Mouse (Mus musculus): ENCODE measurements around the gene Hnrnph3.

Hnrnph3 gene

GRCm38 (mm10) chr10:63028396-63028795 lies 4.4 kb upstream of the Hnrnph3 start:
- no peak for DNase-seq

- no peak for DNase-seq
Observed at GRCm38 (mm10) chr10:63027376-63028161, 3.6 kb upstream of the Hnrnph3 start.

DNA sequence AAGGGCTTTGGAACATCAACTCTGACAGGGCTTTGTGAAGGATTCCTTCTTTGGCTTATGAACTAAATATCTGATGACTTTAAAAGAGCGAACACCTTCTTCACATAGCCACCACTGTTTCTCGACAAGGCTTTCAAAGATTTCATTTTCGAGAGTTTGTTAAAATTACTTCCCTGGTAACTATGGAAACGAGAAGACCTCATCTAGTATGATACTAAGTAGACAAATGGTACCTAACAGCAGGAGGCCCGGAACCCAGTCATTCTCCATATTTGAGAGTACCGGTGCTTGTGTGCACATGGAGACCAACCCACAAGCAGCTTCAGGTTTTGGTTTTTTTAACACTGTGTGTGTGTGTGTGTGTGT lies 2.8 kb upstream of the Hnrnph3 start:
- no peak for DNase-seq

DNA sequence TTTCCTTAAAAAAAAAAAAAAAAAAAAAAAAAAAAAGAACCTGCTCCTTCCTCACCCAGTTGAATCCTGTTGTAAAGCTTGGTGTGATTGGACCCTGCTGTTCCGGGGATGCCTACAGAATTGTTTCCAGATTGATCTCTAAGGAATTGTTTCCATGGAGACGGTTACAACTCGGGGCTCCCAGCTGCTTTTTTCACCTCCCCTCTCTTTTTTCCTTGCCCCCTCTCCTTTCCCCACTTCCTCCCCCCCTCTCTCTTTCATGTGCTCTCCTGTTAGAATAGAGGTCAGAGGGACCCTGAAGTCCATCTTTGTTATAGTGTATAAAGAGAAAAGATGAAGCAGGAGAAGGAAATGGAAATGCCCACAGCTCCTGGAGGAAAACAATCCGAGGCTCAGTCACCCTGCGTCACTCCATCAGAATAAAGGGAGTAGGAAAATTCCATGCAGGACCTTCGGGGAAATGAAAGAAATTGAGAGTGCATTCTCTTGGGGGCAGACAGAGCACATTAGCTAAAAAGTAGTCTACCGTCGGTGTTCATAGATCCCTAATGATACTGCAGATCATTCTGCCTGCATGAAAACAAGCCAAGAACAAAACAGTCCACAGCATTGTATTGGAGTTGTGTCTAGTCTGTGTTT lies 2.3 kb upstream of the Hnrnph3 start:
- no peak for DNase-seq

DNA sequence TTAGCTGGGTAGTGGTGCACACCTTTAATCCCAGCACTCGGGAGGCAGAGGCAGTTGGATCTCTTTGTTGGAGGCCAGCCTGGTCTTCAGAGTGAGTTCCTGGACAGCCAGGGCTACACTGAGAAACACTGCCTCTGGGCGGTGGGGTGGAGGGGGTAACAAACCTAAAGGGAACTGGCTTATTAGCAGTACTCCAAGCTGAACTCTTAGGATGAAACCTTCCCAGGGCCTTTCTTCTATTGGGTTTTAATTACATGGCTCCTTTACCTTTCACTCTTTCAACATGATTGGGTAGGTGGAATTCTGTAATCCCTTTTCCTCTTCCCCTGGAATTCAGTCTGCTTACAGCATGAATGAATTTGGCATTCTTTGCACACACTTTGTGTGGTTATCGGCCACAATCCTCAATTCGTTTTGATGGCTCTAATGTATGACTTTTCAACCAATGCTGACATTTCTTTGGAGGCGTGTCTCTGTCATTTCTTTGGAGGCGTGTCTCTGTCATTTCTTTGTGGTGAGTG lies 1.5 kb upstream of the Hnrnph3 start:
- no peak for DNase-seq

- DNase-seq, result no peak
Observed at GRCm38 (mm10) chr10:63025016-63025415, 999 bp upstream of the Hnrnph3 start.

DNA sequence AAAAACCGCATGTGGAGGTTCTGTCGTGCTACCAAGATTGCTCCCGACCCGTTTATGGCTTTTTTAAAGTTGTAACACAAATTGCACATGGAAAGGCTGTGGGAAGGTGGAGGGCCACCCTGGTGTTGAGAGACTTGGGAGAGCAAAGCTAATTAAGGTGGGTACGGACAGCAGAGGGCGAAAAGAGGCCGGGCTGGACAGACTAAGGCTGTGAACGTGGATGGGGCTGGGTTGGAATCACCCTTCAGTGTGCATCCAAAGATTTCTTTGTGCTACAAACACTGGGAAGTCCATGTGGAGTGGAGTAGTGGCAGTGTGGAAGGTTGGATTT lies 528 bp upstream of the Hnrnph3 start:
- DNase-seq, result peak; percentile 81 to 83

DNA sequence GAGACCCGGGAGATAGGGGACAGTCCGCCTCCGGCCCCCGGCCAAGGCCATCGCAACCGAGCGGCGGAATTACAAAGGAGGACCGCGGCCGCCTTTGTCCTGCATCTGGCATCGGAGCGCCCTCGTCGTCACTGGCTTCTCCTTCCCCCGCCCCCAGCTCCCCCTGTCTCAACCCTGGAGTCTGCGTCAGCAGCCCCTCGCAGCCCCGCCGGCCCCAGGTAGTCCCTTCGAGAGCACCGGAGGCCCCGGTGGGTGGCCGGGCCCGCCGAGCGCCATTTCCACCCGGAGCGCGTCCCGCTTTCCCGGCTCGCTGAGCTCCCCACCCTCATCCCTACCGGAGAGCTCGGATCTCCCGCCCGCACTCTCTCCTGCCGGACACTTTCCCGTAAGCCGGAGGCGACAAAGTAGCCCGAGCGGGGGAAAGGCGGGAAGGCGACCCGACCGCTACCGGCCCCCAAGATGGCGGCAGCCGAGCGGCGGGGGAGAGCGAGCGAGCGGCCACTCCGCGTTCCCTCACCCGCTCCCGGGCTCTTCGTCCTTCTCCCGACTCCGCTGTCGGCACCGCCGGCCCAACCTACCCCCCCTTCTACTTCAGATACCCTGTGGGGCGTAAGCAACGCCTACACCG lies 782 bp downstream of the Hnrnph3 start:
- DNase-seq, result peak; percentile 57 to 78

- peak in 1 of 2 experiments; percentile 36 for DNase-seq
Observed at GRCm38 (mm10) chr10:63022541-63023120, 1.4 kb downstream of the Hnrnph3 start.

GRCm38 (mm10) chr10:63021702-63022101 lies 2.3 kb downstream of the Hnrnph3 start:
- no peak for DNase-seq

- no peak for DNase-seq
Observed at GRCm38 (mm10) chr10:63019304-63019703, 4.7 kb downstream of the Hnrnph3 start.

DNA sequence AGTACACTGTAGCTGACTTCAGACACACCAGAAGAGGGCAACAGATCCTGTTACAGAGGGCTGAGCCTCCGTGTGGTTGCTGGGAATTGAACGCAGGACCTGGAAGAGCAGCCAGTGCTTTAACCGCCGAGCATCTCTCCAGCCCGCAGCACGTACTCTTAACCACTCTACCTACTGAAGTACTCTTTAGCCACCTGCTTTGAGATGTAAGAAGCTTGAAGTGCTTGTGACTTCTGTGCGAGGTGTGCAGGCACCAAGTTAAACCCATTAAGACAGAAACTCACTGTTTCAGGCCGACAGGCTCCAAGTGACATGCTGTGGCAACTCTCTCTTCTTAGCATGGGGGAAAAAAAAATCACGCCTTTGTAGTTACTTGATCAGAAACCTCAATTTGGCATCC lies 9.8 kb downstream of the Hnrnph3 start:
- no peak for DNase-seq

- DNase-seq, result no peak
Observed at GRCm38 (mm10) chr10:63013476-63013875, 10.5 kb downstream of the Hnrnph3 start.

DNA sequence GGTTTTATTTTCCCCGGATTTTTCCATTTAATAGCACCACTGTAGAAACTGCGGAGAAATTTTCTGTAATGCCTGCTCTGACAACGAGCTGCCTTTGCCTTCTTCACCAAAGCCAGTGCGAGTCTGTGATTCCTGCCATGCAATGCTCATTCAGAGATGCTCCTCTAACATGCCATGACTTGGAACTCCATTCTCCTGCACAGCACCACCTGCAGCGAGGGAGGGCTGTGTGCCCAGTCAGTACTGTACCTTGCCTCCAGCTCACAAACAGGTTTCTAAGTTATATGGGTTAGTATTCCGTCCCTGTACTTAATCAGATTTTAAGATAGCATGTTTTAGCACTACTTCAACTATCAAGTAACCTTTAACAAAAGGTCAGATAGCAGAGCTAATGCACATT lies 12.5 kb downstream of the Hnrnph3 start:
- DNase-seq, result no peak

DNA sequence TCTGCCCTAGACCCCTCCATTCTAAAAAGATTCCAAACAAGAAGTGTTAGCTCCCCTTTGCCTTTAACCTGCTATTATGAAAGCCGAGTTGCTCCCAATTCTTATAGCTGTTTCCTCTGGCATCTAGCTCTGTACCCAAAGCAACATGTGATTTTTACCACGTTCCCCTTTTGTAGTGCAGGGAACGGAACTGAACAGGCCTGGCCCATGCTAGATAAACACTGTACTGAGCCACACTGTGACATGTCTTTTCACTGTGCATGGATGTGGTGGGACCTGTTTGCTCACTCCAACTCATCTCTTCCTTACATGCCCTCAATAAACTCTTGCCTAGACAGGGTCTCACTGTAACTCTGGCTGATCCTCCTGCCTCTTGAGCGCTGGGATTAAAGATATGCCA lies 13.7 kb downstream of the Hnrnph3 start:
- no peak for DNase-seq

GRCm38 (mm10) chr10:63008193-63008592 lies 15.8 kb downstream of the Hnrnph3 start:
- no peak for DNase-seq

- no peak for DNase-seq
Observed at GRCm38 (mm10) chr10:63004556-63004955, 19.5 kb downstream of the Hnrnph3 start.

- DNase-seq, result no peak
Observed at GRCm38 (mm10) chr10:63003252-63003651, 20.8 kb downstream of the Hnrnph3 start.

- DNase-seq, result no peak
Observed at GRCm38 (mm10) chr10:63000584-63000983, 23.4 kb downstream of the Hnrnph3 start.

- no peak for DNase-seq
Observed at GRCm38 (mm10) chr10:62993991-62994390, 30.0 kb downstream of the Hnrnph3 start.

DNA sequence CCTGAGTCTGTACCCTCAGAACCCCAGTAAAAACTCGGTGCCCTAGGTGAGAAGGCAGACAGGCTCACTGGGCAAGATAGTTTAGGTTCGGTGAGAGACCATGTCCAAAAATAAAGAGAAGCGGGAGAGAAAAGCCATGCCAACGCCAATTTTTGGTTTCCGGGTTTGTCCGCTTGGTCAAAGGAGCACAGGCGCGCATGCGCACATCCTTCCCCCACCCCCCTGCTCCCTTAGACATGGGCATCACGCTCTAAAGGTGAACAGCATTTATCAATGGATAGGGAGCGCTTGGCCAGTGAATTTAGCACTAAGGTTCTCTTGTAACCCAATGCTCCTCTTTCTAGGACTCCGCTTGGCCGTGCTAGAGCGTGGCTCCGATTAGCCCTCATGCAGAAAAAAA lies 33.4 kb downstream of the Hnrnph3 start:
- no peak for DNase-seq

DNA sequence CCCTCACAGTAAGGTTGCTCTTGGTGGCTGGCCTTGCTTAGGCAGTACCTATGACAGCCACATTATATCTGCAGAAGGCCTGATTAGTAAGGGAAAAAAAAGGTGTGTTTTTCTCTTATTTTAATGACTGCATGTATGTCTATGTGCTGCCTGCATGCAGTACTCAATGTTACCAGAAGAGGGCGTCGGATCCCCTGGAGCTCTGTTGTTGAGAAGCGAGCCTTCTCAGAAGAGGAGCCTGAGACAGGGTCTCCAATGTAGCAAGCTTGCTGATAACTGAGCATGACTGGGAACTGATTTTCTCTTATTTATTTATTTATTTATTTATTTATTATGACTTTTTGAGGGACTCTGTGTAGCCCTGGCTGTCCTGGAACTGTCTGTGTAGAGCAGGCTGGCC lies 36.7 kb downstream of the Hnrnph3 start:
- DNase-seq, result peak in 1 of 2 experiments; percentile 44

- DNase-seq, result peak; percentile 20 to 45
Observed at GRCm38 (mm10) chr10:62984495-62984894, 39.5 kb downstream of the Hnrnph3 start.

DNA sequence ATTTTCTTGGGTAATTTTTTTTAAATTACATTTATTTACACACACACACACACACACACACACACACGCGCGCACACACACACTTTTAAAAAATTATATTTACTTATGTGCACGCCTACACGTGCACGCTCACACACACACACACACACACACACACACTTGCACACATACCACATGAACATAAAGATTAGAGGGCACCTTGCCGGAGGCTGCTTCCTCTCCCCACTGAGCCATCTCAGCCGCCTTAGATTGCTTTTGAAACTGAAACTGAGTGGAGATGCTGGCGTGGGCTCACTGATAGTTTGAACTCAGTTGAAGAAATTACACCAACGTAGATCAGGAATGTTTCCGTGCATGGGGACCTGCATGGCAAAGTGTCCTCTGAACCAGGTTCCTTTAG lies 39.9 kb downstream of the Hnrnph3 start:
- DNase-seq, result no peak

All from kidney, postnatal 36 days (tissue).